Mouse (Mus musculus) embryonic fibroblast, embryonic 13.5 days (primary cell): Measurements from ENCODE around the gene Atp8a1. TPM values are rescaled to one million over a fixed set of nuclear protein-coding genes. Genes with fewer than 3 reads are reported as not detected.

ENCODE experiments used
- H3K27ac ChIP-seq: 2 replicates; pipeline ENCODE4 v1.5.1; 2012; ENCODE audit warnings: low read length, control low read depth, inconsistent platforms; ENCODE audit not compliant: insufficient read depth
- H3K4me1 ChIP-seq: 2 replicates; pipeline ENCODE4 v1.6.1; 2011; ENCODE audit warnings: low read length; ENCODE audit not compliant: control insufficient read depth, insufficient read depth
- H3K4me3 ChIP-seq: 2 replicates; pipeline ENCODE4 v1.5.1; 2011; ENCODE audit warnings: mild to moderate bottlenecking, control low read depth, low read length; ENCODE audit not compliant: insufficient read depth
- CTCF ChIP-seq: IDR thresholded peaks from 2 replicates; pipeline ENCODE4 v1.5.1; 2011; ENCODE audit warnings: mild to moderate bottlenecking, control low read depth, low read length, moderate library complexity, borderline replicate concordance; ENCODE audit not compliant: insufficient read depth
- POLR2A ChIP-seq: IDR thresholded peaks from 2 replicates; pipeline ENCODE4 v1.6.1; 2011; ENCODE audit warnings: low read depth, mild to moderate bottlenecking, control low read depth, low read length, moderate library complexity
- polyA plus RNA-seq: library from polyadenylated mRNA; stranded (reverse); fragments of >200 nt; gene quantifications from 2 replicates; pipeline ENCODE4 v1.2.4, GENCODE M21; 2011; ENCODE audit warnings: low read depth; ENCODE audit not compliant: missing spikeins, insufficient read length

Gene Atp8a1
- polyA plus RNA-seq, 1 experiment, result 7.0 TPM

GRCm38 (mm10) chr5:67735771-67736170 lies 111.5 kb downstream of the Atp8a1 start:
- no peak for TF ChIP-seq POLR2A
- no peak for TF ChIP-seq CTCF
- no peak overlapping the region for H3K27ac ChIP-seq
- H3K4me1 ChIP-seq, result no peaks in the 10 kb centered on the region
- H3K4me3 ChIP-seq, result no peak overlapping the region

- no peaks in the 10 kb centered on the region for H3K4me1 ChIP-seq
- no peak overlapping the region for H3K4me3 ChIP-seq
- no peak overlapping the region for H3K27ac ChIP-seq
- TF ChIP-seq POLR2A, result no peak
- TF ChIP-seq CTCF, result no peak
These were observed 113.5 kb downstream of the Atp8a1 start for GRCm38 (mm10) chr5:67733551-67734258.

GRCm38 (mm10) chr5:67733150-67733549 lies 114.1 kb downstream of the Atp8a1 start:
- Histone ChIP-seq H3K4me1 (no peaks in the 10 kb centered on the region), H3K4me3 (no peak overlapping the region), H3K27ac (no peak overlapping the region)
- no peak for TF ChIP-seq CTCF
- TF ChIP-seq POLR2A, result no peak

GRCm38 (mm10) chr5:67727755-67728154 lies 119.5 kb downstream of the Atp8a1 start:
- TF ChIP-seq CTCF (no peak), POLR2A (no peak)
- Histone ChIP-seq H3K4me3 (no peak overlapping the region), H3K4me1 (no peaks in the 10 kb centered on the region), H3K27ac (no peak overlapping the region)

- TF ChIP-seq CTCF (no peak), POLR2A (no peak)
- Histone ChIP-seq H3K4me1 (no peaks in the 10 kb centered on the region), H3K4me3 (no peak overlapping the region), H3K27ac (no peak overlapping the region)
These were observed 120.4 kb downstream of the Atp8a1 start for GRCm38 (mm10) chr5:67726810-67727209.

- peaks cover 6% of the 10 kb centered on the region for H3K4me1 ChIP-seq
- no peak overlapping the region for H3K27ac ChIP-seq
- TF ChIP-seq CTCF, result no peak
- no peak for TF ChIP-seq POLR2A
- no peak overlapping the region for H3K4me3 ChIP-seq
These were observed 145.6 kb downstream of the Atp8a1 start for GRCm38 (mm10) chr5:67701641-67702040.

GRCm38 (mm10) chr5:67699418-67699817 lies 147.8 kb downstream of the Atp8a1 start:
- Histone ChIP-seq H3K27ac (no peak overlapping the region), H3K4me3 (no peak overlapping the region), H3K4me1 (peaks cover 6% of the 10 kb centered on the region)
- no peak for TF ChIP-seq POLR2A
- no peak for TF ChIP-seq CTCF

GRCm38 (mm10) chr5:67698176-67698575 lies 149.1 kb downstream of the Atp8a1 start:
- Histone ChIP-seq H3K27ac (no peak overlapping the region), H3K4me3 (no peak overlapping the region), H3K4me1 (peaks cover 6% of the 10 kb centered on the region)
- TF ChIP-seq POLR2A, result no peak
- TF ChIP-seq CTCF, result no peak

- Histone ChIP-seq H3K27ac (no peak overlapping the region), H3K4me3 (no peak overlapping the region)
- TF ChIP-seq CTCF (no peak), POLR2A (no peak)
These were observed 150.3 kb downstream of the Atp8a1 start for GRCm38 (mm10) chr5:67696741-67697596.

GRCm38 (mm10) chr5:67695055-67695710 lies 152.1 kb downstream of the Atp8a1 start:
- TF ChIP-seq POLR2A (no peak), CTCF (no peak)
- Histone ChIP-seq H3K27ac (no peak overlapping the region), H3K4me3 (no peak overlapping the region), H3K4me1 (peaks cover 6% of the 10 kb centered on the region)

More at GRCm38 (mm10) chr5:67696741-67697596, 150.3 kb downstream of the Atp8a1 start:
- peaks cover 6% of the 10 kb centered on the region for H3K4me1 ChIP-seq
